Mouse (Mus musculus) CH12.LX (cell line): Measurements from ENCODE around the gene Prr15l. TPM values are rescaled to one million over a fixed set of nuclear protein-coding genes. Genes with fewer than 3 reads are reported as not detected.

Experiments used
- DNase-seq: peaks from one replicate; pipeline ENCODE4 v3.0.0-alpha.2; 2013; ENCODE audit errors: extremely low read depth
- H3K27ac ChIP-seq: 2 replicates; pipeline ENCODE4 v1.5.1; 2012; ENCODE audit warnings: low read depth, mild to moderate bottlenecking, control low read depth, moderate library complexity; ENCODE audit not compliant: insufficient read depth
- H3K27me3 ChIP-seq: replicated peaks from 2 replicates; pipeline ENCODE3; 2012; ENCODE audit warnings: inconsistent platforms
- H3K36me3 ChIP-seq, 2 experiments: replicated peaks in 1 of 2; 2 replicates each; pipeline versions ENCODE3 to v1.6.1; 2012; ENCODE audit warnings: inconsistent platforms in 1 of 2, low read length in 1 of 2, mild to moderate bottlenecking in 1 of 2, mixed read lengths in 1 of 2, moderate library complexity in 1 of 2; ENCODE audit not compliant: control insufficient read depth in 1 of 2, insufficient read depth in 1 of 2
- H3K4me1 ChIP-seq, 2 experiments: 2 replicates each; pipeline ENCODE4 v1.6.1; 2012; ENCODE audit warnings: inconsistent platforms in 1 of 2, moderate library complexity in 1 of 2; ENCODE audit not compliant: insufficient read depth in 2 of 2, control insufficient read depth in 1 of 2
- H3K4me2 ChIP-seq: 2 replicates; pipeline ENCODE4 v1.6.1; 2012; ENCODE audit warnings: low read depth, mild to moderate bottlenecking, control low read depth; ENCODE audit not compliant: poor library complexity, insufficient read depth, severe bottlenecking
- H3K4me3 ChIP-seq, 3 experiments: fragments of 150-350 bp in 1 of 3; sonication (generic) in 1 of 3; replicated peaks in 1 of 3; 2 replicates each; pipeline versions ENCODE3 to v1.5.1; 2011 to 2012; ENCODE audit warnings: low read depth in 2 of 3, low read length in 2 of 3, mild to moderate bottlenecking in 2 of 3, moderate library complexity in 2 of 3, control low read depth in 1 of 3, improper control_type of control experiment in 1 of 3, inconsistent platforms in 1 of 3, mixed read lengths in 1 of 3; ENCODE audit not compliant: poor library complexity in 1 of 3
- H3K79me2 ChIP-seq: replicated peaks from 2 replicates; pipeline ENCODE4 v1.6.1; 2012; ENCODE audit warnings: mild to moderate bottlenecking, moderate library complexity; ENCODE audit not compliant: control insufficient read depth, poor library complexity, insufficient read depth, severe bottlenecking; ENCODE audit errors: extremely low read depth
- H3K9ac ChIP-seq: 2 replicates; pipeline ENCODE4 v1.6.1; 2012; ENCODE audit warnings: low read depth, mild to moderate bottlenecking, control low read depth, moderate library complexity; ENCODE audit not compliant: insufficient read depth
- H3K9me3 ChIP-seq: replicated peaks from 2 replicates; pipeline ENCODE3; 2012; ENCODE audit warnings: low read length, inconsistent platforms, mixed read lengths
- CHD1 ChIP-seq: IDR thresholded peaks from 2 replicates; pipeline ENCODE4 v1.6.1; 2012; ENCODE audit warnings: low read depth, low read length, improper control_type of control experiment, inconsistent platforms
- CHD2 ChIP-seq: IDR thresholded peaks from 2 replicates; pipeline ENCODE4 v1.6.1; 2011; ENCODE audit warnings: low read length, improper control_type of control experiment
- CTCF ChIP-seq, 2 experiments: IDR thresholded peaks in 1 of 2; conservative IDR thresholded peaks in 1 of 2; 2 replicates each; pipeline ENCODE4 v1.5.1; 2011 to 2012; ENCODE audit warnings: low read depth in 2 of 2, low read length in 2 of 2, improper control_type of control experiment in 1 of 2, inconsistent platforms in 1 of 2, mild to moderate bottlenecking in 1 of 2, moderate library complexity in 1 of 2
- E2F4 ChIP-seq: IDR thresholded peaks from 2 replicates; pipeline ENCODE4 v1.6.1; 2011; ENCODE audit warnings: low read depth, low read length, improper control_type of control experiment; ENCODE audit not compliant: insufficient replicate concordance
- EP300 ChIP-seq: IDR thresholded peaks from 2 replicates; pipeline ENCODE4 v1.6.1; 2011; ENCODE audit warnings: low read length, improper control_type of control experiment
- ETS1 ChIP-seq: conservative IDR thresholded peaks from 2 replicates; pipeline ENCODE4 v1.6.1; 2012; ENCODE audit warnings: low read depth, mild to moderate bottlenecking, inconsistent platforms, low read length, improper control_type of control experiment, moderate library complexity
- HCFC1 ChIP-seq: IDR thresholded peaks from 2 replicates; pipeline ENCODE4 v1.6.1; 2012; ENCODE audit warnings: low read depth, mild to moderate bottlenecking, inconsistent platforms, low read length, improper control_type of control experiment
- JUN ChIP-seq: IDR thresholded peaks from 2 replicates; pipeline ENCODE4 v1.6.1; 2011; ENCODE audit warnings: low read depth, mild to moderate bottlenecking, low read length, improper control_type of control experiment, moderate library complexity; ENCODE audit not compliant: insufficient read depth
- KAT2A ChIP-seq: IDR thresholded peaks from 2 replicates; pipeline ENCODE4 v1.6.1; 2012; ENCODE audit warnings: low read length, improper control_type of control experiment, inconsistent platforms; ENCODE audit not compliant: insufficient replicate concordance
- MAX ChIP-seq: IDR thresholded peaks from 2 replicates; pipeline ENCODE4 v1.6.1; 2011; ENCODE audit warnings: low read length, improper control_type of control experiment
- MAZ ChIP-seq: IDR thresholded peaks from 2 replicates; pipeline ENCODE4 v1.6.1; 2012; ENCODE audit warnings: low read depth, mild to moderate bottlenecking, inconsistent platforms, low read length, improper control_type of control experiment, moderate library complexity
- MXI1 ChIP-seq: IDR thresholded peaks from 2 replicates; pipeline ENCODE4 v1.6.1; 2011; ENCODE audit warnings: mild to moderate bottlenecking, low read depth, low read length, improper control_type of control experiment
- NRF1 ChIP-seq: IDR thresholded peaks from 2 replicates; pipeline ENCODE4 v1.6.1; 2014; ENCODE audit warnings: low read depth, mild to moderate bottlenecking, inconsistent platforms, low read length, improper control_type of control experiment, moderate library complexity
- POLR2A ChIP-seq: IDR thresholded peaks from 2 replicates; pipeline ENCODE4 v1.6.1; 2011; ENCODE audit warnings: low read depth, mild to moderate bottlenecking, improper control_type of control experiment, low read length
- POLR2AphosphoS2 ChIP-seq: IDR thresholded peaks from 2 replicates; pipeline ENCODE4 v1.6.1; 2011; ENCODE audit warnings: low read depth, low read length, improper control_type of control experiment
- RAD21 ChIP-seq: IDR thresholded peaks from 2 replicates; pipeline ENCODE4 v1.6.1; 2011; ENCODE audit warnings: low read depth, mild to moderate bottlenecking, low read length, improper control_type of control experiment, moderate library complexity
- SIN3A ChIP-seq: IDR thresholded peaks from 2 replicates; pipeline ENCODE4 v1.6.1; 2012; ENCODE audit warnings: low read length, improper control_type of control experiment, inconsistent platforms
- TBP ChIP-seq: conservative IDR thresholded peaks from 2 replicates; pipeline ENCODE4 v1.6.1; 2011; ENCODE audit warnings: low read depth, low read length, improper control_type of control experiment
- USF1 ChIP-seq: IDR thresholded peaks from 2 replicates; pipeline ENCODE4 v1.6.1; 2014; ENCODE audit warnings: low read depth, mild to moderate bottlenecking, inconsistent platforms, low read length, improper control_type of control experiment
- USF2 ChIP-seq: conservative IDR thresholded peaks from 2 replicates; pipeline ENCODE4 v1.6.1; 2011; ENCODE audit warnings: low read depth, low read length, improper control_type of control experiment
- ZC3H11A ChIP-seq: IDR thresholded peaks from 2 replicates; pipeline ENCODE4 v1.6.1; 2012; ENCODE audit warnings: low read depth, mild to moderate bottlenecking, inconsistent platforms, low read length, improper control_type of control experiment
- ZKSCAN1 ChIP-seq: IDR thresholded peaks from 2 replicates; pipeline ENCODE4 v1.6.1; 2012; ENCODE audit warnings: low read depth, inconsistent platforms, low read length, improper control_type of control experiment, borderline replicate concordance
- dilution Hi-C: fragments of 300-500 bp; cut with MboI; formaldehyde crosslinking; loops from 2 replicates; pipeline ENCODE4 v1.14.3; 2020; ENCODE audit warnings: low sequenced_read_pairs; ENCODE audit not compliant: extremely low pct_unique_long_range_greater_than_20kb, extremely low pct_ligation_motif_present
- in situ Hi-C: fragments of 300-500 bp; cut with MboI; formaldehyde crosslinking; loops from 3 replicates; pipeline ENCODE4 v1.14.3; 2019; ENCODE audit warnings: low sequenced_read_pairs, low pct_ligation_motif_present, low pct_unique_long_range_greater_than_20kb, mixed read lengths
- polyA plus RNA-seq: library from polyadenylated mRNA; unstranded; fragments of >175 nt; gene quantifications from 2 replicates; pipeline ENCODE4 v1.2.1, GENCODE M21; 2012; ENCODE audit warnings: low read depth; ENCODE audit not compliant: insufficient read length
- total RNA-seq, 2 experiments: library from RNA; depleted of rRNA; stranded (reverse); fragments of 300-350 nt in 1 of 2; fragments of >200 nt in 1 of 2; gene quantifications; 2 replicates each; pipeline ENCODE4 v1.2.3; 2012 to 2014

Prr15l gene
- total and polyA plus RNA-seq, 3 experiments: 0.08 to 0.31 TPM; not detected in 1

DNA sequence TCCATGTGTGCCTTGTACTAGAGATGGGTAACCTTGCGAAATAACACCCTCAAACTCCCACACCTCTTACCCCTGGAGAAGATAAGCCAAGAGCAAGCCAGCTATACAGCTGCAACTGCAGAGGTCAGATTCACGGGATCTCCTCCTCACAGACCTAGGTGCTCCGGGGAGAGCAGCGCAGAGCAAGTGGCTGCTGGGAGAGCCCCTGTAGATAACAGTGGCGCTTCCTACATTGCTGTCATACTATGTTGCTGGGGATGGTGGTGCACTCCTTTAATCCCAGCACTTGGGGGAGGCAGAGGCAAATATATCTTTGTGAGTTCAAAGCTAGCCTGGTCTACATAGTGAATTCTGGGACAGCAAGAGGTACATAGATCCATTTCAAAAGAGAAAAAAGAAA lies 1.3 kb upstream of the Prr15l start:
- no peak overlapping the region for H3K9ac ChIP-seq

DNA sequence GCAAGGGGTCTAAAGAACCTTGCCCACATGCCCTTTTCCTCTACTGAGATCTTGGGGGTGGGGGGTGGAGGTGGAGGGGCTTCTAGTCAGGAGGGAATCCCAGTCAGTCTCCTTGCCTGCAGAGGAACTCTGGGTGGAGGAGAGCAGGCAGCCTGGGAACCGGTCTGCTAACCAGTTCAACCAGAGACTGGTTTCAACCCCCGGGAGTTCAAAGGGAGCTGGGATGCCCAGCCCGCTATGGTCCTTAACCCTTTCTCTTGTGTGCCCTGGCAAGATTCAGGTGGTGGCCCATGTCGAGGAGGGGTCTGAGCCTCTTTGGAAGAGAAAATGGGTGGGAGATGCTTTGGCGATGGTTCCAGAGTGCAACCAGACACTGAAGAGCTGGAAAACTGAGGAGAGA lies 787 bp downstream of the Prr15l start:
- 0 out of 4 replicates have a peak, but pooled peaks cover 0 to 4% of the 10 kb centered on the region in 2 experiments for H3K4me1 ChIP-seq
- DNase-seq: no peak
- H3K4me2 ChIP-seq: no peak overlapping the region
- no peak overlapping the region for H3K4me3 ChIP-seq
- TF ChIP-seq ETS1: no peak
- no peak for TF ChIP-seq MAZ
- TF ChIP-seq MXI1: no peak
- no peak for TF ChIP-seq USF2
- TF ChIP-seq USF1: no peak
- TF ChIP-seq ZKSCAN1: no peak
- no peak for TF ChIP-seq TBP
- no peak for TF ChIP-seq NRF1
- TF ChIP-seq POLR2A: no peak
- no peak for TF ChIP-seq SIN3A
- dilution Hi-C loops: no loop called here
- peaks cover 42% of the 10 kb centered on the region for H3K27me3 ChIP-seq
- H3K9ac ChIP-seq: no peak overlapping the region
- in situ Hi-C loops: loop anchor here (5.0 kb wide), 1 partner anchor 34 kb away; no protein-coding TSS in a partner anchor
- no peaks in the 10 kb centered on the region for H3K79me2 ChIP-seq
- H3K27ac ChIP-seq: no peak overlapping the region
- no peaks in the 10 kb centered on the region for H3K9me3 ChIP-seq
- H3K36me3 ChIP-seq: no peaks in the 10 kb centered on the region

More for the DNA sequence above, 1.3 kb upstream of the Prr15l start:
- dilution Hi-C loops: no loop called here
- H3K79me2 ChIP-seq: no peaks in the 10 kb centered on the region
- peaks cover 42% of the 10 kb centered on the region for H3K27me3 ChIP-seq
- 0 out of 4 replicates have a peak, but pooled peaks cover 0 to 4% of the 10 kb centered on the region in 2 experiments for H3K4me1 ChIP-seq
- TF ChIP-seq EP300 (no peak), JUN (no peak), CTCF (conservative IDR thresholded peaks at IDR 0.05 in 1 of 2, IDR thresholded peaks at IDR 0.05 in 1 of 2; ENCODE audit: low read depth in 2 of 2, low read length in 2 of 2) (peak in 1 of 2 experiments; percentile 29; a peak in 1 of 4 replicates), SIN3A (no peak), HCFC1 (no peak), RAD21 (peak; percentile 26), USF1 (no peak), CHD2 (no peak), E2F4 (no peak), TBP (no peak), POLR2AphosphoS2 (no peak), CHD1 (no peak), MXI1 (no peak), KAT2A (no peak), ZC3H11A (no peak), MAZ (no peak), MAX (no peak)
- no peak overlapping the region for H3K4me2 ChIP-seq
- DNase-seq: no peak
- no peak overlapping the region for H3K4me3 ChIP-seq
- H3K36me3 ChIP-seq: no peaks in the 10 kb centered on the region
- no peaks in the 10 kb centered on the region for H3K9me3 ChIP-seq
- in situ Hi-C loops: loop anchor here (5.0 kb wide), 1 partner anchor 36 kb away; no protein-coding TSS in a partner anchor
- H3K27ac ChIP-seq: no peak overlapping the region
